Mouse (Mus musculus) ES-Bruce4 (cell line): ENCODE results near the gene Fam98a. TPM values are rescaled to one million over a fixed set of nuclear protein-coding genes. Genes with fewer than 3 reads are reported as not detected.

Experiments used
- H3K27ac ChIP-seq: 2 replicates; pipeline ENCODE4 v1.5.1; 2012; ENCODE audit warnings: low read length, inconsistent platforms; ENCODE audit not compliant: insufficient read depth
- H3K27me3 ChIP-seq: 2 replicates; pipeline ENCODE4 v1.6.1; 2012; ENCODE audit warnings: mild to moderate bottlenecking, low read length, inconsistent platforms; ENCODE audit not compliant: control insufficient read depth, poor library complexity, insufficient read depth, severe bottlenecking
- H3K36me3 ChIP-seq: 2 replicates; pipeline ENCODE4 v1.6.1; 2012; ENCODE audit warnings: inconsistent platforms, mild to moderate bottlenecking, low read length, moderate library complexity; ENCODE audit not compliant: control insufficient read depth, poor library complexity, insufficient read depth, severe bottlenecking
- H3K4me1 ChIP-seq: one replicate; pipeline ENCODE4 v1.8.1; 2011; ENCODE audit warnings: low read length; ENCODE audit not compliant: control insufficient read depth, insufficient read depth
- H3K4me3 ChIP-seq: 2 replicates; pipeline ENCODE4 v1.5.1; 2011; ENCODE audit warnings: low read depth, mild to moderate bottlenecking, low read length
- H3K9ac ChIP-seq: 2 replicates; pipeline ENCODE4 v1.6.1; 2012; ENCODE audit warnings: low read depth, mild to moderate bottlenecking, inconsistent platforms; ENCODE audit not compliant: poor library complexity, severe bottlenecking
- H3K9me3 ChIP-seq: replicated peaks from 2 replicates; pipeline ENCODE4 v1.6.1; 2012; ENCODE audit warnings: mild to moderate bottlenecking, low read length, inconsistent platforms; ENCODE audit not compliant: control insufficient read depth, poor library complexity, insufficient read depth, severe bottlenecking
- CTCF ChIP-seq: IDR thresholded peaks from one replicate; pipeline ENCODE4 v1.8.1; 2011; ENCODE audit warnings: low read depth, low read length
- EP300 ChIP-seq: IDR thresholded peaks from 2 replicates; pipeline ENCODE4 v1.6.1; 2011; ENCODE audit warnings: low read depth, low read length; ENCODE audit not compliant: insufficient read depth
- POLR2A ChIP-seq: IDR thresholded peaks from one replicate; pipeline ENCODE4 v1.8.1; 2011; ENCODE audit warnings: low read length; ENCODE audit not compliant: insufficient read depth
- polyA plus RNA-seq: library from polyadenylated mRNA; stranded (reverse); fragments of >200 nt; gene quantifications from 2 replicates; pipeline ENCODE4 v1.2.4, GENCODE M21; 2011; ENCODE audit warnings: low read depth; ENCODE audit not compliant: missing spikeins, insufficient read depth, insufficient read length

Gene Fam98a
- polyA plus RNA-seq, 1 experiment: 62.4 TPM

GRCm38 (mm10) chr17:75505053-75505452 is 46.7 kb downstream of the Fam98a start:
- no peaks in the 10 kb centered on the region for H3K4me1 ChIP-seq
- TF ChIP-seq EP300 (no peak), POLR2A (no peak), CTCF (no peak)
- no peak overlapping the region for H3K9ac ChIP-seq
- H3K9me3 ChIP-seq: no peaks in the 10 kb centered on the region
- no peak overlapping the region for H3K4me3 ChIP-seq
- no peak overlapping the region for H3K27ac ChIP-seq
- H3K36me3 ChIP-seq: no peaks in the 10 kb centered on the region
- no peaks in the 10 kb centered on the region; the same call in 1 of the 2 replicates for H3K27me3 ChIP-seq

- Histone ChIP-seq H3K36me3 (no peaks in the 10 kb centered on the region), H3K27ac (no peak overlapping the region), H3K9me3 (no peaks in the 10 kb centered on the region), H3K4me3 (no peak overlapping the region), H3K27me3 (no peaks in the 10 kb centered on the region; the same call in 1 of the 2 replicates), H3K9ac (no peak overlapping the region), H3K4me1 (no peaks in the 10 kb centered on the region)
- TF ChIP-seq POLR2A (no peak), EP300 (no peak), CTCF (no peak)
These were observed 48.7 kb downstream of the Fam98a start for GRCm38 (mm10) chr17:75503031-75503430.

GRCm38 (mm10) chr17:75498241-75498651 is 53.5 kb downstream of the Fam98a start:
- Histone ChIP-seq H3K9me3 (no peaks in the 10 kb centered on the region), H3K36me3 (no peaks in the 10 kb centered on the region), H3K4me3 (no peak overlapping the region), H3K4me1 (no peaks in the 10 kb centered on the region), H3K27ac (no peak overlapping the region), H3K27me3 (no peaks in the 10 kb centered on the region; the same call in 1 of the 2 replicates), H3K9ac (no peak overlapping the region)
- TF ChIP-seq CTCF (no peak), POLR2A (no peak), EP300 (no peak)

GRCm38 (mm10) chr17:75495213-75495612 is 56.5 kb downstream of the Fam98a start:
- no peaks in the 10 kb centered on the region for H3K36me3 ChIP-seq
- no peaks in the 10 kb centered on the region for H3K27me3 ChIP-seq
- H3K27ac ChIP-seq: no peak overlapping the region
- no peaks in the 10 kb centered on the region for H3K4me1 ChIP-seq
- H3K9ac ChIP-seq: no peak overlapping the region
- H3K9me3 ChIP-seq: no peaks in the 10 kb centered on the region
- TF ChIP-seq CTCF (no peak), POLR2A (no peak), EP300 (no peak)
- no peak overlapping the region for H3K4me3 ChIP-seq

Other genes with a start within 250 kb of the Fam98a start
- gene Rasgrp3, start 116.0 kb downstream of the Fam98a start, polyA plus RNA-seq: 0.43 and 0.60 TPM in 2 replicates